Mouse (Mus musculus) CH12.LX (cell line): ENCODE data around the gene Exoc3l4.

Experiments
- CHD1 ChIP-seq: IDR thresholded peaks from 2 replicates; pipeline ENCODE4 v1.6.1; 2012; ENCODE audit warnings: low read depth, low read length, improper control_type of control experiment, inconsistent platforms
- CTCF ChIP-seq, 2 experiments: IDR thresholded peaks in 1 of 2; conservative IDR thresholded peaks in 1 of 2; 2 replicates each; pipeline ENCODE4 v1.5.1; 2011 to 2012; ENCODE audit warnings: low read depth in 2 of 2, low read length in 2 of 2, improper control_type of control experiment in 1 of 2, inconsistent platforms in 1 of 2, mild to moderate bottlenecking in 1 of 2, moderate library complexity in 1 of 2
- ELF1 ChIP-seq: IDR thresholded peaks from 2 replicates; pipeline ENCODE4 v1.6.1; 2014; ENCODE audit warnings: low read depth, mild to moderate bottlenecking, inconsistent platforms, low read length, improper control_type of control experiment
- ETS1 ChIP-seq: conservative IDR thresholded peaks from 2 replicates; pipeline ENCODE4 v1.6.1; 2012; ENCODE audit warnings: low read depth, mild to moderate bottlenecking, inconsistent platforms, low read length, improper control_type of control experiment, moderate library complexity
- MAFK ChIP-seq: IDR thresholded peaks from 2 replicates; pipeline ENCODE4 v1.6.1; 2011; ENCODE audit warnings: low read length, improper control_type of control experiment; ENCODE audit not compliant: insufficient replicate concordance
- MAX ChIP-seq: IDR thresholded peaks from 2 replicates; pipeline ENCODE4 v1.6.1; 2011; ENCODE audit warnings: low read length, improper control_type of control experiment
- POLR2A ChIP-seq: IDR thresholded peaks from 2 replicates; pipeline ENCODE4 v1.6.1; 2011; ENCODE audit warnings: low read depth, mild to moderate bottlenecking, improper control_type of control experiment, low read length
- POLR2AphosphoS2 ChIP-seq: IDR thresholded peaks from 2 replicates; pipeline ENCODE4 v1.6.1; 2011; ENCODE audit warnings: low read depth, low read length, improper control_type of control experiment
- SIN3A ChIP-seq: IDR thresholded peaks from 2 replicates; pipeline ENCODE4 v1.6.1; 2012; ENCODE audit warnings: low read length, improper control_type of control experiment, inconsistent platforms
- TCF12 ChIP-seq: IDR thresholded peaks from 2 replicates; pipeline ENCODE4 v1.6.1; 2014; ENCODE audit warnings: low read depth, mild to moderate bottlenecking, inconsistent platforms, low read length, improper control_type of control experiment
- USF1 ChIP-seq: IDR thresholded peaks from 2 replicates; pipeline ENCODE4 v1.6.1; 2014; ENCODE audit warnings: low read depth, mild to moderate bottlenecking, inconsistent platforms, low read length, improper control_type of control experiment
- USF2 ChIP-seq: conservative IDR thresholded peaks from 2 replicates; pipeline ENCODE4 v1.6.1; 2011; ENCODE audit warnings: low read depth, low read length, improper control_type of control experiment
- ZC3H11A ChIP-seq: IDR thresholded peaks from 2 replicates; pipeline ENCODE4 v1.6.1; 2012; ENCODE audit warnings: low read depth, mild to moderate bottlenecking, inconsistent platforms, low read length, improper control_type of control experiment
- ZMIZ1 ChIP-seq: IDR thresholded peaks from 2 replicates; pipeline ENCODE4 v1.6.1; 2012; ENCODE audit warnings: low read depth, mild to moderate bottlenecking, inconsistent platforms, low read length, improper control_type of control experiment

DNA sequence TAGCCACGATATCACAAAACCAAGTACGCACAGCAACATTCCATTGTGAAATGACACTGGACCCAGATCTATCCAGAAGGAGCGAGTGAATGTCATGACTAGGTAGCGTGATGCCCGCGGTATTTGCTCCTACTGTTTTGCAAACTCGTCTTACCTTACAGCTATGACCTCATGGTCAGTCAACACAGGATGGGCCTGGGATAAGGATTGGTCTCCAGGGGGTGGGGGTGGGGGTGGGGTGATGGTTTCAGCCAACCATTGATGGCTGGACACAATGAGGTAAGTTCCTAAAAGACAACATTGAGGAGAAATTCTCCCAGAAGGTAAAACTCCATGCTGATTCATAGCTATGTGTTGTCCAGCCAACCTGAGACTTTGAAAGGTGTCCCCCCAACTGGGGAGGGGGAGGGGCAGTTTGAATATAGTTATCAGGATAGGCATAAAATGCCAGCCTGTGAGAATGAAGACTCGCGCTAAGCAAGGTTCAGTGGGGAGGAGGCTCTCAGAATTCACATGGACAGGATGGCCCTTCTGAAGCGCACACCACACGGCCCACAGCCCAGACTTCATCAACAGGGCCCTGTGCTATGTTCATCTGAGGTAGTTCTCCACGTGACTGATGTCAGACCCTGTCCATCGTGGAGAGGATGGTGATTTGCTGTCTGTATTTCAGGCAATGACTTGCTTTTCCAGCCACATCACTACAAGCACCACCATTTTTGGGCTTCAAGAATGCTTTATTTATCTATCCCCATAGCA is 30.8 kb upstream of the Exoc3l4 start:
- TF ChIP-seq CHD1 (no peak), CTCF (conservative IDR thresholded peaks at IDR 0.05 in 1 of 2, IDR thresholded peaks at IDR 0.05 in 1 of 2; ENCODE audit: low read depth in 2 of 2, low read length in 2 of 2) (no peak), POLR2AphosphoS2 (no peak), MAFK (no peak), TCF12 (no peak), ZC3H11A (no peak), POLR2A (no peak), ETS1 (no peak), ZMIZ1 (no peak), ELF1 (no peak), MAX (no peak), USF2 (no peak), SIN3A (no peak), USF1 (no peak)
